Comparison of ENCODE assay signal across 14 mouse cellular contexts in genomic region chr1:18639460-18640300, GRCm38 (mm10).
DNase-seq lines count a peak whose midpoint lies in the region; ATAC-seq and TF ChIP-seq lines count a peak whose summit lies in the region.
"Had no signal": no experiment of that assay in that cellular context is flagged by ENCODE, and none has a peak within 500 bp of the region (broad histone marks: within the 10 kb centered on the region; RNA-seq: fewer than 3 reads in every experiment).

No protein-coding gene starts in this region.

- no peak for ATAC-seq in neural tube, embryonic 15.5 days (ENCODE audit: low FRiP score)
- peak; percentile 40; the same call in 1 of the 2 replicates for ATAC-seq in forebrain, embryonic 16.5 days
- peak; percentile 86 for ATAC-seq in midbrain, embryonic 11.5 days (ENCODE audit: low FRiP score)
- no peak for ATAC-seq in liver, postnatal 0 days

- peak; percentile 19 for DNase-seq in neural tube, embryonic 10.5 days (ENCODE audit: extremely low spot score, low spot score)
- DNase-seq in midbrain, embryonic 11.5 days (ENCODE audit: low spot score, missing footprints) = peak; percentile 91
- DNase-seq in ovary, adult 18-20 months (ENCODE audit: low spot score) = no peak
- no peak for DNase-seq in heart, adult 11 months
- DNase-seq in liver, postnatal 0 days = no peak
- DNase-seq in right cerebral cortex, postnatal 14 days = no peak
- DNase-seq: layer of hippocampus, adult 9-11 months; right cerebral cortex, postnatal 4 days had no signal

- 23% methylated on average over 8 of the region's 8 CpGs for WGBS in neural tube, embryonic 15.5 days
- 10% methylated on average over 8 of the region's 8 CpGs for WGBS in forebrain, embryonic 16.5 days
- WGBS in midbrain, embryonic 11.5 days = 12% methylated on average over 8 of the region's 8 CpGs
- WGBS in liver, postnatal 0 days (ENCODE audit: insufficient replicate concordance) = 63% methylated on average over 8 of the region's 8 CpGs

- H3K27ac ChIP-seq in neural tube, embryonic 15.5 days (replicated peaks) = no peak overlapping the region
- H3K27ac ChIP-seq in forebrain, embryonic 16.5 days (ENCODE audit: low read length) = no peak overlapping the region
- H3K27ac ChIP-seq in midbrain, embryonic 11.5 days (ENCODE audit: low read depth, low read length) = peak overlapping the region; percentile 17
- H3K27ac ChIP-seq in liver, postnatal 0 days (ENCODE audit: low read depth) = no peak overlapping the region
- H3K27ac ChIP-seq: kidney, embryonic 15.5 days; limb, embryonic 10.5 days; liver, embryonic 15.5 days had no signal

- no peak overlapping the region for H3K4me3 ChIP-seq in neural tube, embryonic 15.5 days (replicated peaks)
- H3K4me3 ChIP-seq in forebrain, embryonic 16.5 days (replicated peaks; ENCODE audit: low read length) = no peak overlapping the region
- no peak overlapping the region for H3K4me3 ChIP-seq in midbrain, embryonic 11.5 days (ENCODE audit: low read depth, low read length)
- no peak overlapping the region for H3K4me3 ChIP-seq in liver, postnatal 0 days (ENCODE audit: low read depth, low read length)
- H3K4me3 ChIP-seq: kidney, embryonic 15.5 days; limb, embryonic 10.5 days; liver, embryonic 15.5 days had no signal

- H3K36me3 ChIP-seq in neural tube, embryonic 15.5 days = no peaks in the 10 kb centered on the region
- H3K36me3 ChIP-seq in forebrain, embryonic 16.5 days (ENCODE audit: control insufficient read depth, insufficient read depth) = no peaks in the 10 kb centered on the region
- H3K36me3 ChIP-seq in midbrain, embryonic 11.5 days (ENCODE audit: control insufficient read depth, insufficient read depth, low read length) = no peaks in the 10 kb centered on the region
- H3K36me3 ChIP-seq in liver, postnatal 0 days (replicated peaks; ENCODE audit: insufficient read depth, low read length) = no peaks in the 10 kb centered on the region
- H3K36me3 ChIP-seq: G1E; kidney, embryonic 15.5 days; limb, embryonic 10.5 days; liver, embryonic 15.5 days had no signal

- no peak for TF ChIP-seq EP300 in liver, postnatal 0 days (IDR thresholded peaks at IDR 0.05; ENCODE audit: low read depth)

- H3K4me1 ChIP-seq in neural tube, embryonic 15.5 days = no peaks in the 10 kb centered on the region
- H3K4me1 ChIP-seq in forebrain, embryonic 16.5 days (replicated peaks; ENCODE audit: control insufficient read depth, insufficient read depth, low read length) = no peaks in the 10 kb centered on the region
- H3K4me1 ChIP-seq in midbrain, embryonic 11.5 days (ENCODE audit: control insufficient read depth, insufficient read depth, low read length) = peaks cover 11% of the 10 kb centered on the region; the same call in 1 of the 2 replicates
- H3K4me1 ChIP-seq in liver, postnatal 0 days (ENCODE audit: insufficient read depth) = no peaks in the 10 kb centered on the region
- H3K4me1 ChIP-seq: kidney, embryonic 15.5 days; limb, embryonic 10.5 days; liver, embryonic 15.5 days had no signal

- no peak overlapping the region for H3K9ac ChIP-seq in neural tube, embryonic 15.5 days (replicated peaks)
- H3K9ac ChIP-seq in forebrain, embryonic 16.5 days (replicated peaks; ENCODE audit: low read depth, low read length) = no peak overlapping the region
- H3K9ac ChIP-seq in midbrain, embryonic 11.5 days (ENCODE audit: low read length) = no peak overlapping the region
- no peak overlapping the region for H3K9ac ChIP-seq in liver, postnatal 0 days (replicated peaks)
- H3K9ac ChIP-seq: kidney, embryonic 15.5 days; liver, embryonic 15.5 days had no signal

- TF ChIP-seq CTCF in liver, postnatal 0 days (IDR thresholded peaks at IDR 0.05; ENCODE audit: low read depth) = no peak

- no peaks in the 10 kb centered on the region for H3K9me3 ChIP-seq in neural tube, embryonic 15.5 days (replicated peaks)
- H3K9me3 ChIP-seq in forebrain, embryonic 16.5 days (ENCODE audit: control insufficient read depth, low read length) = no peaks in the 10 kb centered on the region
- no peaks in the 10 kb centered on the region for H3K9me3 ChIP-seq in midbrain, embryonic 11.5 days (ENCODE audit: control insufficient read depth, low read length)
- no peaks in the 10 kb centered on the region for H3K9me3 ChIP-seq in liver, postnatal 0 days (ENCODE audit: low read length)
- H3K9me3 ChIP-seq: kidney, embryonic 15.5 days; limb, embryonic 10.5 days; liver, embryonic 15.5 days had no signal

- no peaks in the 10 kb centered on the region for H3K27me3 ChIP-seq in neural tube, embryonic 15.5 days (replicated peaks)
- H3K27me3 ChIP-seq in forebrain, embryonic 16.5 days (replicated peaks; ENCODE audit: control insufficient read depth, insufficient read depth, low read length) = no peaks in the 10 kb centered on the region
- H3K27me3 ChIP-seq in midbrain, embryonic 11.5 days (ENCODE audit: control insufficient read depth, insufficient read depth, low read length) = no peaks in the 10 kb centered on the region
- H3K27me3 ChIP-seq in liver, postnatal 0 days (ENCODE audit: insufficient read depth, low read length) = no peaks in the 10 kb centered on the region
- H3K27me3 ChIP-seq: kidney, embryonic 15.5 days; liver, embryonic 15.5 days had no signal

- H3K4me2 ChIP-seq in neural tube, embryonic 15.5 days = no peak overlapping the region
- no peak overlapping the region for H3K4me2 ChIP-seq in forebrain, embryonic 16.5 days (ENCODE audit: low read length)
- H3K4me2 ChIP-seq in midbrain, embryonic 11.5 days = peak overlapping the region; percentile 24
- no peak overlapping the region for H3K4me2 ChIP-seq in liver, postnatal 0 days (ENCODE audit: low read depth, low read length)
- H3K4me2 ChIP-seq: kidney, embryonic 15.5 days; liver, embryonic 15.5 days had no signal

Comparison
In these comparisons a context has a peak if more than half of its experiments do, and no peak if none do; other contexts are left out.
1. DNase-seq: peak in neural tube, embryonic 10.5 days (single experiment) and midbrain, embryonic 11.5 days (single experiment); none in ovary, adult 18-20 months (single experiment), heart, adult 11 months (single experiment), liver, postnatal 0 days (single experiment) and right cerebral cortex, postnatal 14 days (single experiment).
2. ATAC-seq: peak in forebrain, embryonic 16.5 days (single experiment) and midbrain, embryonic 11.5 days (single experiment); none in neural tube, embryonic 15.5 days (single experiment) and liver, postnatal 0 days (single experiment).